Mouse (Mus musculus) G1E (cell line): ENCODE results near the gene Eps8. TPM values are rescaled to one million over a fixed set of nuclear protein-coding genes. Genes with fewer than 3 reads are reported as not detected.

Experiments used
- ATAC-seq: 2 replicates; pipeline ENCODE4 v1.8.0; 2016; ENCODE audit warnings: mild to moderate bottlenecking; ENCODE audit not compliant: insufficient number of reproducible peaks, poor library complexity, low FRiP score, severe bottlenecking; ENCODE audit errors: extremely low read depth
- DNase-seq: peaks from one replicate; pipeline ENCODE4 v3.0.0; 2012; ENCODE audit warnings: low spot score
- H3K27me3 ChIP-seq: 2 replicates; pipeline ENCODE4 v1.6.1; 2012; ENCODE audit warnings: mild to moderate bottlenecking, low read length, inconsistent platforms; ENCODE audit not compliant: insufficient read depth
- H3K36me3 ChIP-seq: replicated peaks from 2 replicates; pipeline ENCODE3; 2012; ENCODE audit warnings: mild to moderate bottlenecking, inconsistent platforms
- H3K4me1 ChIP-seq: 2 replicates; pipeline ENCODE4 v1.6.1; 2012; ENCODE audit warnings: low read depth, low read length, inconsistent platforms, mixed read lengths; ENCODE audit not compliant: insufficient read depth
- H3K4me3 ChIP-seq: 2 replicates; pipeline ENCODE4 v1.5.1; 2012; ENCODE audit warnings: low read depth, mild to moderate bottlenecking, inconsistent platforms, low read length, moderate library complexity, mixed read lengths
- H3K9me3 ChIP-seq: replicated peaks from 2 replicates; pipeline ENCODE4 v1.6.1; 2012; ENCODE audit warnings: inconsistent platforms
- CTCF ChIP-seq: IDR thresholded peaks from 2 replicates; pipeline ENCODE4 v1.5.1; 2012; ENCODE audit warnings: low read depth, low read length, inconsistent platforms, mixed read lengths
- GATA1 ChIP-seq: IDR thresholded peaks from 2 replicates; pipeline ENCODE4 v1.6.1; 2012; ENCODE audit warnings: borderline replicate concordance, low read length, inconsistent platforms, mixed read lengths
- GATA2 ChIP-seq: IDR thresholded peaks from 2 replicates; pipeline ENCODE4 v1.6.1; 2012; ENCODE audit warnings: low read depth, low read length, inconsistent platforms, borderline replicate concordance
- POLR2AphosphoS5 ChIP-seq: IDR thresholded peaks from 2 replicates; pipeline ENCODE4 v1.6.1; 2012; ENCODE audit warnings: low read depth, low read length, inconsistent platforms; ENCODE audit not compliant: insufficient replicate concordance
- TAL1 ChIP-seq: conservative IDR thresholded peaks from 2 replicates; pipeline ENCODE4 v1.6.1; 2012; ENCODE audit warnings: low read depth, low read length, inconsistent platforms, mixed read lengths
- polyA plus RNA-seq: library from polyadenylated mRNA; stranded (reverse); fragments of >175 nt; gene quantifications from 2 replicates; pipeline ENCODE4 v1.2.3, GENCODE M21; 2012
- total RNA-seq, 2 experiments: library from RNA; stranded (forward) in 1 of 2; stranded (reverse) in 1 of 2; fragments of 200-1000 nt in 1 of 2; fragments of >200 nt in 1 of 2; fragmentation: Nextera tagmentation in 1 of 2; gene quantifications; 2 replicates each; pipeline ENCODE4 v1.2.3; 2014 to 2017

The Eps8 gene
- total and polyA plus RNA-seq, 3 experiments, result 0.33 TPM; not detected in 2

- H3K27me3 ChIP-seq, result no peaks in the 10 kb centered on the region
- no peaks in the 10 kb centered on the region for H3K4me1 ChIP-seq
- H3K9me3 ChIP-seq, result peaks cover 42% of the 10 kb centered on the region
- TF ChIP-seq GATA2 (no peak), TAL1 (no peak), CTCF (no peak), POLR2AphosphoS5 (no peak), GATA1 (no peak)
- H3K4me3 ChIP-seq, result no peak overlapping the region
- no peaks in the 10 kb centered on the region for H3K36me3 ChIP-seq
- DNase-seq (no peak), ATAC-seq (no peak)
These were observed 185.1 kb downstream of the Eps8 start for GRCm38 (mm10) chr6:137469541-137469940.

DNA sequence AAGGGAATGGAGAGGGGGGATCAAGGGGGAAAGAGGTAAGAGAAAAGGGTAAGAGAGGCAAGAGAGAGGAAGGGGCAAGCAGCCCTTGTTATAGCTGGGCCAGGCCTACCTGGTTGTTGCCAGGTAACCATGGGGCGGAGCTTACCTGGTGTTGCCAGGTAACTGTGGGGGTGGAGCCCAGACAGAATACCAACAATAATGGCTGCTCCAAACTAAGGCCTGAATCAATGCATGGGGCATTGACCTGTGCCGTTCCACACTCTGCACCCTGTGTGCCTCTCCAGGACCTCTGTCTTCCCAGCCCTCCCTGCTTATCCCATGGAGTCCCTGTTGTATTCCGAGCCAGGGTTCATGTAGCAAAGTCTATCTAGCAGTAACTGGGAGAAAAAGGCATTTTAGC lies 187.0 kb downstream of the Eps8 start:
- Histone ChIP-seq H3K36me3 (no peaks in the 10 kb centered on the region), H3K4me3 (no peak overlapping the region), H3K27me3 (no peaks in the 10 kb centered on the region), H3K9me3 (peaks cover 54% of the 10 kb centered on the region), H3K4me1 (no peaks in the 10 kb centered on the region)
- no peak for TF ChIP-seq GATA2
- TF ChIP-seq CTCF, result no peak
- no peak for TF ChIP-seq TAL1
- TF ChIP-seq GATA1, result no peak
- TF ChIP-seq POLR2AphosphoS5, result no peak
- ATAC-seq (no peak), DNase-seq (no peak)

DNA sequence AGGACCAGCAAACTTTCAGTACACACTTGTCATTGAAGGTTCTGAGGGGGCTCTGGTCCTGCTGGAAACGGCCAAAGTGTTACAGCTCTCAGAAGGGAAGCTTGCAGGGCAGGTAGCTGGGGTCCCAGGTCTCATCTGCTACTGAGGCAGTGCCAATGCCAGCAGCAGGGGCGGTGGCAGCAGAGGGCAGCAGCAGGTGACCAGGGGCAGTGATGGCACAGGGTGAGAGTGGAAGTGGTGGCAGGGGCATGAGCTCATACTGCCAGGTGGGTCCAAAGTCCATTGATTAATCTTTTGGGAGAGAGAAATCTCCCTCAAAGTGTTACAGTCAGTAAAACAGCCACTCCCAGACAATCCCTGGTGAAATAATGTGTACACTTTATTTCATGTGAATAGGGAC lies 188.4 kb downstream of the Eps8 start:
- Histone ChIP-seq H3K36me3 (no peaks in the 10 kb centered on the region), H3K4me3 (no peak overlapping the region), H3K27me3 (no peaks in the 10 kb centered on the region), H3K4me1 (no peaks in the 10 kb centered on the region), H3K9me3 (peaks cover 55% of the 10 kb centered on the region)
- ATAC-seq, result no peak
- DNase-seq, result no peak
- TF ChIP-seq GATA2, result no peak
- TF ChIP-seq CTCF, result no peak
- no peak for TF ChIP-seq GATA1
- TF ChIP-seq TAL1, result no peak

DNA sequence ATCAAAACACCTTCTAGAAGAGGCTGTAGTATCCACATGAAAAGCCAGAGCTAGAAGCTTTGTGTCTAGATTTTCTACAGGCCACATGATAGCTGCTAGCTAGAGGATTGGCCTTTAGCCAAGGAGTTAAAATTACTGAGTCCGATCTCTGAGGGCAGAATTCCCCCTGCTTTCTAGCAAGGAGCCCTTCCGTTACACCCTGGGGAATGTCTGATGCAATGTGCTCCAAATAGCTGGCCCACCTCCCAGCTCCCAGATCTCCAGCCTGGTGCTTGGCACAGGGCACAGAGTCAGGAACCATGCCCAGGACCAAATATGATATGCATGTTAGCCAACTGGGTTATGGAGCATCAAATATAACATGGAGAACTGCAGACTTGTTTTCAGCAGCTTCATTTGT lies 189.4 kb downstream of the Eps8 start:
- Histone ChIP-seq H3K9me3 (peaks cover 50% of the 10 kb centered on the region), H3K36me3 (no peaks in the 10 kb centered on the region), H3K4me1 (no peaks in the 10 kb centered on the region), H3K4me3 (no peak overlapping the region), H3K27me3 (no peaks in the 10 kb centered on the region)
- TF ChIP-seq GATA1 (no peak), CTCF (no peak), POLR2AphosphoS5 (no peak), TAL1 (no peak), GATA2 (no peak)
- DNase-seq (no peak), ATAC-seq (no peak)

DNA sequence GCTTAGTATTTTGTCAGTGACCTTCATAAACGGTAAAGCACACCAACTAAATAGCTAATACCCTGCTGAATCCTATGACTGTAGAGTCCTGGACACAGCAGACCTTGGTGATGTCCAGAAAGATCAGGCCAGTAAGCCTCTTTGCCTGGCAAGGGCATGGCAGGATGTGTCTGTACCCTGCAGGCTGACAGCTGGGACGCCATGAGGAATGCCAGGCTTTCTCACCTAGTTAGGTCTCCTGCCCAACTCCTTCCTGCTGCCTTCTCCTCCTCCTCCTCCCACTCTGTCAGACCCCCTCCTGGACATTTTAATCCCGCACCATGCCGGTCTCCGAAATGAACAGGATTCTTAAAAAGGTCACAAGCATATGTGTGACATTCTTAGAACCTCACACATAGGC lies 190.9 kb downstream of the Eps8 start:
- DNase-seq (no peak), ATAC-seq (no peak)
- H3K27me3 ChIP-seq, result no peaks in the 10 kb centered on the region
- H3K36me3 ChIP-seq, result no peaks in the 10 kb centered on the region
- TF ChIP-seq CTCF (no peak), TAL1 (no peak), POLR2AphosphoS5 (no peak), GATA2 (no peak), GATA1 (no peak)
- peaks cover 48% of the 10 kb centered on the region for H3K9me3 ChIP-seq
- H3K4me1 ChIP-seq, result no peaks in the 10 kb centered on the region
- H3K4me3 ChIP-seq, result no peak overlapping the region

DNA sequence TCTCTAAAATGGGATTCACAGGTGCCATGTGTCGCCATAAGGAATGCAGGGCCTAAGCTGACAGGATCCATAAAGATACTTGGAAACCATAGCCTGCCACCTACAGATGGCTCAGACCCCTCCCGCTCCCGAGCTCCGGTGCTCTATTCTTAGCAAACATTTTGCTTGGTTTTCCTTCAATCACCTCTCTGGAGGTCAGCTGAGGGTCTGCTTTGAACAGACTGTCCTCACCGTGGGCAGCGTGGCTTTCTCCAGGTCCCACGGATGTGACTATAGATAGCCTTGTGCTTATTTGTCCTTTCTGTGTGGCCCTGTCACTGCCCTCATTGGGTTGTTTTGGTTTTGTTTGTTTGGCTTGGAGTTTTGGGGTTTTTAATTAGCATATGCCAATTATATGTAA lies 196.5 kb downstream of the Eps8 start:
- Histone ChIP-seq H3K4me3 (no peak overlapping the region), H3K36me3 (no peaks in the 10 kb centered on the region), H3K9me3 (peaks cover 55% of the 10 kb centered on the region), H3K27me3 (no peaks in the 10 kb centered on the region), H3K4me1 (no peaks in the 10 kb centered on the region)
- no peak for ATAC-seq
- TF ChIP-seq POLR2AphosphoS5, result no peak
- no peak for TF ChIP-seq GATA2
- no peak for TF ChIP-seq GATA1
- no peak for TF ChIP-seq TAL1
- no peak for TF ChIP-seq CTCF
- no peak for DNase-seq

GRCm38 (mm10) chr6:137457210-137457609 lies 197.5 kb downstream of the Eps8 start:
- TF ChIP-seq GATA2 (no peak), TAL1 (no peak), POLR2AphosphoS5 (no peak), CTCF (no peak), GATA1 (no peak)
- no peak for DNase-seq
- H3K4me1 ChIP-seq, result no peaks in the 10 kb centered on the region
- no peak for ATAC-seq
- H3K36me3 ChIP-seq, result no peaks in the 10 kb centered on the region
- no peaks in the 10 kb centered on the region for H3K27me3 ChIP-seq
- H3K4me3 ChIP-seq, result no peak overlapping the region
- H3K9me3 ChIP-seq, result peaks cover 55% of the 10 kb centered on the region
